Mouse (Mus musculus) testis, postnatal 14 days (tissue): ENCODE measurements around the gene Ptprt.

Experiments
- DNase-seq: peaks from one replicate; pipeline ENCODE4 v3.0.0; 2021; ENCODE audit warnings: low spot score

Gene Ptprt

GRCm38 (mm10) chr2:161661912-161662311 is 999.0 kb downstream of the Ptprt start:
- no peak for DNase-seq

- DNase-seq: no peak
Measured at GRCm38 (mm10) chr2:161660827-161661226, 1000.1 kb downstream of the Ptprt start.

GRCm38 (mm10) chr2:161657046-161657445 is 1003.9 kb downstream of the Ptprt start:
- no peak for DNase-seq

GRCm38 (mm10) chr2:161656632-161657031 is 1004.3 kb downstream of the Ptprt start:
- DNase-seq: no peak

- DNase-seq: no peak
Measured at GRCm38 (mm10) chr2:161640805-161641204, 1020.1 kb downstream of the Ptprt start.

- DNase-seq: no peak
Measured at GRCm38 (mm10) chr2:161634084-161634483, 1026.9 kb downstream of the Ptprt start.

GRCm38 (mm10) chr2:161625896-161626295 is 1035.1 kb downstream of the Ptprt start:
- no peak for DNase-seq

- no peak for DNase-seq
Measured at GRCm38 (mm10) chr2:161608401-161608800, 1052.5 kb downstream of the Ptprt start.

- no peak for DNase-seq
Measured at GRCm38 (mm10) chr2:161607372-161607771, 1053.6 kb downstream of the Ptprt start.

GRCm38 (mm10) chr2:161600206-161600808 is 1060.6 kb downstream of the Ptprt start:
- no peak for DNase-seq

GRCm38 (mm10) chr2:161593391-161594152 is 1067.4 kb downstream of the Ptprt start:
- DNase-seq: no peak

- DNase-seq: no peak
Measured at GRCm38 (mm10) chr2:161574401-161574800, 1086.5 kb downstream of the Ptprt start.

GRCm38 (mm10) chr2:161572201-161572600 is 1088.7 kb downstream of the Ptprt start:
- DNase-seq: no peak

GRCm38 (mm10) chr2:161570236-161570995 is 1090.5 kb downstream of the Ptprt start:
- DNase-seq: peak; percentile 14

- no peak for DNase-seq
Measured at GRCm38 (mm10) chr2:161561502-161561901, 1099.4 kb downstream of the Ptprt start.

GRCm38 (mm10) chr2:161557874-161558273 is 1103.1 kb downstream of the Ptprt start:
- no peak for DNase-seq

- no peak for DNase-seq
Measured at GRCm38 (mm10) chr2:161553651-161554050, 1107.3 kb downstream of the Ptprt start.

- no peak for DNase-seq
Measured at GRCm38 (mm10) chr2:161552011-161552410, 1108.9 kb downstream of the Ptprt start.

- DNase-seq: no peak
Measured at GRCm38 (mm10) chr2:161549577-161549976, 1111.4 kb downstream of the Ptprt start.

- DNase-seq: no peak
Measured at GRCm38 (mm10) chr2:161547318-161547717, 1113.6 kb downstream of the Ptprt start.

GRCm38 (mm10) chr2:161545406-161545805 is 1115.5 kb downstream of the Ptprt start:
- DNase-seq: no peak

- DNase-seq: no peak
Measured at GRCm38 (mm10) chr2:161534151-161534550, 1126.8 kb downstream of the Ptprt start.

GRCm38 (mm10) chr2:161527192-161527591 is 1133.8 kb downstream of the Ptprt start:
- DNase-seq: no peak
